Mouse (Mus musculus) kidney, adult 18-20 months (tissue): ENCODE results near the gene Camta2.

Source experiments
- DNase-seq: peaks from one replicate; pipeline ENCODE4 v3.0.0; 2021

Gene Camta2

DNA sequence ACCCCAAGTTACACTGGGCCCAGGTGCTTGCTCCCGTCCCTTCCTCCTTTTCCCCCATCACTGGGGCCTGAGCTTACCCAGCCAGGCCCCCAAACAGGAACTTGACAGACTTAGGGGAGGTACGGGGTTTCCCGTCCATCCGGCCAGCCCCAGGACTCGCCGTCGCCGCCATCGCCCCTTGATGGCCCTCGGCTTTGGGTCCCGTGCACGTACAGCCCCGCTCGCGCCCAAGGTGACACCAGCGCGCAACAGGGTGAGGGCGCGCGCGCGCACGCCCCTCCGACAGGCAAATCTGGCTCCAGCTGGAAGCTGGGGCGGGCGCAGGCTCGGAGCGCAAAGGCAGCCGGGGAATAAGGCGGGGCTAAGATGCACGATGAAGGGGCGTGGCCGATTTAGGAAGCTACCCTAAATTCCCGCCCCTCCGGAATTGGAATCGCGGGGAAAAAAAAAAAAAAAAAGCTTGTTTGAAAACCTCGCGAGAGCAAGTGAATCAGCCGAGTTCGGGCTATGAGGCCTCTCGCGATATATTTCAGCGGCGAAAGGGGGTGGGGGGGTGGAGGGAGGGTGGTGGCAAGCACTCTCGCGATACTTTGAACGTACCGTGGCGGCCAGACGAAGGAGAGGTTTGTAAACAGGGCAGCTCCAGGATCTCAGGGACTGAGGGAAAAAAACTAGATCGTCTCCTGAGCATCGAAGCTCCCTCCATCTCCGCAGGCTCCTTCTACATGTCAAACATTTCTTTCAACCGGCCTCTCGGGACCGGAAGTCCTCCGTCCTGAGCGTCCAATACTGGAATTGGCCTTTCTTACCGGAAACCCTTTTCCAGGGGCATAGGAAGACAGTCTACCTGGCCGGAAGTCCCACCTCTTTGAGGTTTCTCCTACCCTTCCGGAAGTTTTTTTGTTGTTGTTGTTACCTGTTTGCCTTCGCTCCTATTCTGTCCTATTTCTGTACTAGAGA is 40.9 kb downstream of the Camta2 start, which contains the start of the genes Rnf167 and Slc25a11:
Rnf167 (plus strand) TSS at position 545 of the 960 bp plus-strand sequence.
Slc25a11 (minus strand) TSS at position 789 of the 960 bp plus-strand sequence.
- peak; percentile 96 for DNase-seq

DNA sequence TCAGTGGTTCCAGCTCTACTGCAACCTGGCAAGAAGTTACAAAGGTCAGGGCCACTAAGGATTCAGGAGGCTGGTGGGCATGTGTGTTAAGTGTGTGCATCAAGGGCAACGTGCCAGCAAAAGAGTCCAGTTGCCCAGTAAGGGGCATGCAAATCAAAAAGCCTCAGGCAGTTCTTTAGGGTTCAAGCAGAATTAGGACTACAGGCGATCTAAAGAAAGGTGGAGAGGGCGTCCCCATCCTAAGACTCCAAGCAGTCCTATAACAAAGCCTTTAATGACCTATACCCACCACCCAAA is 41.7 kb downstream of the Camta2 start:
- peak; percentile 45 for DNase-seq

DNA sequence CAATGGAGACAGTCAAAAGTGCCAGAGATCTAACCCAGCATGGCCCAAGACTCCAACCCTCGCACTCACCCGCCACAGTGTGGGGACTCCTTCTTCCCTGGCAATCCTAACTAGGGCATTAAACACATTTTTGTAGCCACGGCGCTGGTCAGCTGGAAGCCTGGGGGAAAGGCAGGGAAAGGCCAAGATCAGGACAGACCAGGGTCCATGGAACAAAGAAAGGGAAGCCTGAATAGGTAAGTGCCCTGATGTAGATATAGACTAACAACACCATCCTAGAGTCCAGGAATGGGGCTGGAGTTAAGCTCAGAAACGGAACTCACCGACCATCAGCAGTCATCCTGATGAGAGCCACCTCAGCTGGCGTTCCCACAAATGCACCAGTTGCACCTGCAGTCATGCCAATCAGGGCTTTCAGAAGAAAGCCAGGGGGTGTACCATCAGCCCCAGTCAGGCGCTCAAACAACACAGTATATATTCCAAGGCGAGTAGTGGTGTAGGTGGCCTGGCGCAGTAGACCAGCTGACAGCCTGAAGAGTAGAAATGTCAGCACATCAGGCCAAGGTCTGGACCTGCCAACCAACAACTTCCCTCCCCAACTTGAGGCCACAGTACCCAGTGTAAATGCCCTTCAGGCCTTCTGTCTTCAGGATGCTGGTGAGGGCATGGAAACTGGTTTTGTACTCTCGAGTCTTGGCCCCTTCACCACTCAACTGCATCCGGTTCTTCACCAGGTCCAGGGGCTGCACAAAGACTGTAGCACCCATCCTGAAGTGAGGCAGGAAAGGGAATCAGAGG is 42.2 kb downstream of the Camta2 start:
- DNase-seq: no peak

DNA sequence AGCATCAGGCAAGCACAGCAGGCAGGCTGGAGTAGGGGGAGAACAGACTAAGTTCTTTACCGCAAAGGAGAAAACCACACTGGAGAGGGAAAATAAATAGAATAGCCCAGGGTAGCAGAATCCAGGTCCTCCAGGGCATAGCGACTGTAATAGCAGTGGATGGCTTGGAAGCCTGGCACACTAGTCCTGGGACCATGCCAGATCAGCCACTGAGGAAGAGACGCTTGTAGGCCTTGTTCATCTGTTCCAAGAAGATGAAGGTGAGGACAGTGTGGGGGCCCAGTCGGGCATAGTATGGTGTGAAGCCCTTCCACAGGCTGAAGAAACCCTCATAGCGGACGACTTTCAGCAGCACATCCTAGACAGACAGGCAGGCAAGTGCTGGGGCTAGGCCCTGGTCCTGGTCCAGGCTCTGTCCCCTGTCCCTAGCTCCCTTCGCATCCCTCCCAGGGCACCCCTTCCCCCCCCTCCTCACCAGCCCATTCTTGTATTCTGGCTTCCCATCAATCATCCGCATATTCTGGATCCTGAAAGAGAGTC is 43.3 kb downstream of the Camta2 start:
- DNase-seq: no peak

DNA sequence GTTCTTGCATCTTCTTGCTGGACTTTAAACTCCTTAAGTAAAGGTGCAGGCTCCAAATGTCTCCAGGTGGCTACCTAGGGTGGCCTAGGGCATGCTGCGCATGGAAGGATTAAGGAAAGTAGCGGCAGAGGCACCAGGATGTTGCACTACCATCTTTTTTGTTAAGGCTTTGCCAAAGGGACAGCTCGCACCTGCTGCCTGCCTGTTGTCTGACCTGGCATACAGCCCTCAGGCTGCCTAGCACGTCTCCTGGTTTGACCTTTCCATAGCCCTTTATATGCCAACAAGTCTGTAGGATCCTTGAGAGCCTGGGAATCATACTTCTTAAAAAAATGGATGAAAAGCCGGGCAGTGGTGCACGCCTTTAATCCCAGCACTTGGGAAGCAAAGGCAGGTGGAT is 44.9 kb downstream of the Camta2 start:
- no peak for DNase-seq

DNA sequence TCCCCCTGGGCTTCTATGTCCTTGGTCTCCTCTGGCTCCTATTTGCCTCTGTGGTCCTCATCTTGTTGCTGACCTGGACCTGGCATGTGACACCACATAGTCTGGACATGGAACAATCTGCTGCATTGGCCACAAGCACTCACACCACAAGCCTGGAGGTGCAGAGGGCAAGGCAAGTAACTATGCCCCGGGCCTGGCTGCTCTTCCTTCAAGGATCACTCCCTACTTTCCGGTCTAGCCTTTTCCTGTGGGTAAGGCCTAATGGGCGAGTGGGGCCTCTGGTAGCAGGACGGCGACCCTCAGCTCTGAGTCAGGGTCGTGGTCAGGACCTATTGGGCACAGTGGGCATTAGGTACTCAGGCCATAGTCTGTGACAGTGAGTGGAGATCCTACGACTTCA is 46.7 kb downstream of the Camta2 start:
- DNase-seq: no peak

DNA sequence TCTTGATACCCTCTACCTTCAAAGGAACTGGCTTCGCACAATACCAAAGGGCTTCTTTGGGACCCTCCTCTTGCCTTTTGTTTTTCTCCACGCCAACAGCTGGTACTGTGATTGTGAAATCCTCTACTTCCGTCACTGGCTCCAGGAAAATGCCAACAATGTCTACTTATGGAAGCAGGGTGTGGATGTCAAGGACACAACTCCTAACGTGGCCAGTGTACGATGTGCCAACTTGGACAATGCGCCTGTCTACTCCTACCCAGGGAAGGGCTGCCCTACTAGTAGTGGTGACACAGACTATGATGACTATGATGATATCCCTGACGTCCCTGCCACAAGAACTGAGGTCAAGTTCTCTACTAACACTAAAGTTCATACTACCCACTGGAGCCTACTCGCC is 47.9 kb downstream of the Camta2 start:
- DNase-seq: no peak

DNA sequence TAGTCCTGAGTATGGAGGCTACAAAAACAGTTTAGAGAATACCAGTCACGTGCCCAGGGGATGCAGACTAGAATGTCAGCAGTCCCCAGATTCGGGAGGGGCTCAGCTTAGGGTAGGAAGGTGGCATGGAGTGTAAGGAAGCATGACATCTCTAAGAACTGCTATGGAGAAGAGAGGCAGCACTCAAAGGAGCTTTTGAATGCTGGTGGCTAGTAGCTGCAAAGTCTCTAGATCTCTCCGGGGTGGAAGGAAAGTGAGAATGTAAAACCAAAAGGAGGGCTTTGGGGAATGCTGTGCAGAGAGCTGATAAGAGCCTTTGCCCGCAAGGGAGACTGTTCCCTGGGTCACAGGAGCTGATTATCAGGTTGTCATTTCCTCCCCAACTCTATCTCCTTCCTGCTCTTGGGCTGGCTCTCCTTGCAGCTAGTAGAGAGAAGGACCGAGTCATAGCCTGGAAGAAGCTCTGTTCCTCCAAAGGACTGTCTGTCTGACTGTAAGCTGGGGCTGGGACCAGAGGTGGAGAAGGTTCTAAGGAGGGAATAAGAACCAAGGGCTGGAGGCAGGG is 49.1 kb downstream of the Camta2 start, which contains the start of gene Gp1ba:
Gp1ba (plus strand) TSS at position 409 of the 565 bp plus-strand sequence.
- DNase-seq: no peak

DNA sequence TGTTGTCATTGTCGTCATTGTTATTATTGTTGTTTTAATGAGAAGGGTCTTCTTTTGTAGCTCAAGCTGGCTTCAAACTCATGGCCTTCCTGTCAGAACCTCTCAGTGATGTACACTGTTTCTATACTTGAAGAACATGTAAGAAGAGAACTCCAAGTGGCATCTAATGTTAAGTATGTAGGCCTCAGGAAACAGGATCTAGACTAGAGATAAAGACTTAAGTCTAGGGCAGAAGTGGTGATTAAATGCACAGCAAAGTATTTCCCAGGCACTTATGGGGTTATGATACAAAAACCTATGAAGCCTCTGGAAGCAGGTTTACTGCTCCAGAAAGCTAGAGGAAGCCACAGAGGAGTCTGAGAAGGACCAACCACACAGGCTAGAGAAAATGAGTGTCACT is 49.6 kb downstream of the Camta2 start:
- DNase-seq: no peak

DNA sequence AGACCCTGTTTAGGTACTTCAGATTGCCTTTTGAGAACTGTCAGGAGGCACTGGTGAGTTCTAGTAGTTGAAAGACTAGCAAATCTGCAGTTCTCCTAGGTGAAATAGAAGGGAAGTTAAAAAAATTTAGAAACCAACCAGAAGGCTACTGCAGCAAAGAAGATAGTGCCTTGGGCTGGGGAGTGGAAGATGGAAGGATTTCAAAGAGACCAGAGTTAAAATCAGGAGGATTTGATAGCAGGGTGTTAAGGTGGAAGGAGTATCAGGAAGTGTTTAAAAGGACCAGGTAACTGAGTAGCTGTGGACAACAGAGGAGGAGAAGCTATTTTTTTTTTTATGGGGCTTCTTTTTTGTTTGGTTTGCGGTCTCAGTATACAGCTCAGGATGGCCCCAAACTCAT is 50.1 kb downstream of the Camta2 start:
- no peak for DNase-seq

DNA sequence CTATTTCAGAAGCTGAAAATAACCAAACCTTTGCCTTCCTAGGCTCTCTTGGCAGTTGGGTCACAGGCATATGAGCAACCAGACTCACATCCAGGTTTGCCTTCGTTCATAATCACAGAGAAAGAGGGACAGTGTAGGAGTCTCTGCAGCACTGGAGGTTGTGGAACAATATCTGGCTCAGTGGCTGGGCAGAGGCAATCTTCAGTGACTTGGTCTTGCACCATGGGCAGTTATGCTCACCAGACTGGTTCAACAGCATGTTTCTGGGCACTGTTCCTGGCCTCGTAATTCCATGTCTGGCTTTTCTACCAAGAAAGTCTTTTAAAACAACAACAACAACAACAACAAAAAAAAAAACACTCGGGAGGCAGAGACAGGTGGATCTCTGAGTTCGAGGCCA is 52.3 kb downstream of the Camta2 start:
- no peak for DNase-seq

DNA sequence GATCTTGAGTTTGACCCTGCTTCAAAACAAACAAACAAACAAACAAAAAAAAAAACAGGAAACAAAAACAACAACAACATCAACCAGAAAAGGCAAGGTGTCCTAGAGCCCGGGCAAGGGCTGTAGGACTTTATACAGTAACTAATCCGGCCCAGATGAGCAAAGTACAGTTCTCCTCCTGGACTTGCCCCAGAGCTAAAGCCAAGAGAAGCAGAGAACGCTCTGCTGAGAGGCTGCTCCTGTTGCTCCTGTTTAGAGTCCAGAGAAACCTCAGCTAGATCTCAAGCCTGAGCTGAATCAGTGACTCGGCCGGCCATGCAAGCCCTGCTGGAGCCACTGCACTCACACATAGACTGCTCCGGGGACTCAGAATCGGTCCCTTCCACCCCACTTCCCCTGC is 57.8 kb downstream of the Camta2 start:
- DNase-seq: peak; percentile 50

DNA sequence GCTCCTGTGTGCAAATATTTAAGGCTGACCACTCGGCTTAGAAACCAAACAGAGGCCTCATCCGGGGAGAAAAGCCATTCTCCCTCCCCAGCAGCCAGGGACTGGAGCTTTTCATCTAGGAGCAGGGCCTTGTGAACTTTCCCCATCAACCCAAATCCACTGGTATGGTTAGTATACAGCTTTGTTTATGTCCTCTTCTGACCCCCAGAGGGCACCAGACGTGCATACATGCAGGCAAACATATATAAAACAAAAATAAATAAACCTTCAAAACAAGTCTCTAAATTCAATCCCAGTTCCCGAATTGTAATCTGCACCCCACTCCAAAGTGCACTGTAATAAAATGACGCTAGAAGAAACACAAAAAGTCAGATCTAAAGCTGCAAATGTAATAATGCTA is 58.3 kb downstream of the Camta2 start:
- DNase-seq: no peak

DNA sequence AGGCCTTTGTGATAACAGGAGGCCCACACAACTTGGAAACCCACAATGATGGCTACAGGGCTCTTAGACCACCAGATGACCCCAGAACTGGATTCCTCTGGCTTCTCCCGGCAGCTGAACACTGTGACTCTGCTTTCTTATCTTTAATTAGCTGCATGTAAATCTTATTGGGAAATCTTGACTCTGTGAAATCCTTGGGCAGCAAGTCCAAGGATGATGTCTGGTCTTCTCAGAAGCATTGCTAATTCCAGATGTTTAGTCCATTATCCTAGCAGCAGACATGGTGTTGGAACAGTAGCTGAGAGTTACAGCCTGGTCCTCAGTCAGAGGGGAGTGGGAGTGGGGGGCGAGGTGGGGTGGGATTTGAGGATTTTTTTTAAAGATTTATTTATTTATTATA is 59.5 kb downstream of the Camta2 start:
- no peak for DNase-seq

DNA sequence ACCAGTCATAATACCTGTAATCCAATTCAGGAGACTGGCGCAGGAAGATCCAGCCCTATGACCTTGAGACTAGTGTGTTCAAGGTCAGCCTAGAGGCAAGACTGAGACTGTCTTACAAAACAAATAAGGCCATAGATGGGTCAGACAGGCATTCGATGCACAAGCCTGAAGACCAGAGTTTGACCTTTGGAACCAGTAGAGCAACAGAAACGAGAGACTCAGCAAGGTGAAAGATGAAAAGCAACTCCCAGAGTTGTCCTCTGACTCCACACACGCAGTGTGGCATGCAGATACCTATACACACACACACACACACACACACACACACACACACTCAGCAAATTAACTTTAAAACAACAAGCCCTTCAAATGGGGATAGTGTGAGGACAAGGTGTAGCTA is 61.0 kb downstream of the Camta2 start:
- DNase-seq: no peak

DNA sequence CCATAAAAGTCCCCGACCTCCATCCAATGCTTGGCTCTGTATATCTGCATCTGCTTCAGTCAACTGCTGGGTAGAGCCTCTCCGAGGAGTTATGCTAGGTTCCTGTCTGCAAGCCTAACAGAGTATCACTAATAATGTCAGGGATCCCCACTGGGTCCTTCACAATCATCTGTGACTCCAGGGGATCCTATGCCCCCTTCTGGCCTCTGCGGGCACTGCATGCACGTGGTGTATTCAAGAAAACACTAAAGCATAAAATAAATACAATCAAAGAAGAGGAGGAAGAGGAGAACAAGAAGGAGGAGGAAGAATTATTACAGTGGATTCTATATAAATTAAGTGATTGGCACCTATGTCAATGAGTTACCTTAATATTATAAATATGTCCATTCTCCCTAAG is 62.4 kb downstream of the Camta2 start:
- DNase-seq: peak; percentile 60

DNA sequence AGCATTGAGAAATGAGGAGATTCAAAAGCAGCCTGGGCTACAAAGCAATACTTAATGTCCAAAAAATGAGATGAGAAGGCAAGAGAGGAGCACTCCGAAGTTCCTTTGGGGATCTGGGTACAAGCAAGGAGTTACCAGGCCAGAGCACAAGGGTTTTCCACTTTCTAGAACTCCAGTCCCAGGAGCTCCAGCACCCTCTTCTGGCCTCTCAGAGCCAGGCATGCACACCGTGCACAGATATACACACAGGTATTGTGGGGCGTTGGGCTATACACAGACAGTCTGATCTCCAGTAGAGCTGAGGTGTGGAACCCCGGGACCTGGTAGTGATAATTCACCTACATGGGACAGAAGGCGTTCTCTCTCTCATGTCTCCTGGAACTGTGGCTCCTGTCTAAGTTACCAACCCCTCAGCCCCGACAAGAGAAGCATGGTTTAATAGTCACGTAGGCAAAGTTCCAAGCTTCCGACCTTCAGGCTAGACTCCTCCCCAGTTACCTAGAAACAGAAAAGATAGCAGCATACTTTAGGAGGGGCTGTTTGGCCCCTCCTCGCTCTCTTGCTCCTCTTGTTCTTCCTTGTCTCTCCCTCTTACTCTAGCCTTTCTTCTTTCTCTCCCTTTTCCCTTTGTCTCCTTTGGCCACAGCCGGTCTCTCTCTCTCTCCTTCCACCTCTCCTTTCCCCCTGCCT is 64.7 kb downstream of the Camta2 start:
- DNase-seq: no peak

DNA sequence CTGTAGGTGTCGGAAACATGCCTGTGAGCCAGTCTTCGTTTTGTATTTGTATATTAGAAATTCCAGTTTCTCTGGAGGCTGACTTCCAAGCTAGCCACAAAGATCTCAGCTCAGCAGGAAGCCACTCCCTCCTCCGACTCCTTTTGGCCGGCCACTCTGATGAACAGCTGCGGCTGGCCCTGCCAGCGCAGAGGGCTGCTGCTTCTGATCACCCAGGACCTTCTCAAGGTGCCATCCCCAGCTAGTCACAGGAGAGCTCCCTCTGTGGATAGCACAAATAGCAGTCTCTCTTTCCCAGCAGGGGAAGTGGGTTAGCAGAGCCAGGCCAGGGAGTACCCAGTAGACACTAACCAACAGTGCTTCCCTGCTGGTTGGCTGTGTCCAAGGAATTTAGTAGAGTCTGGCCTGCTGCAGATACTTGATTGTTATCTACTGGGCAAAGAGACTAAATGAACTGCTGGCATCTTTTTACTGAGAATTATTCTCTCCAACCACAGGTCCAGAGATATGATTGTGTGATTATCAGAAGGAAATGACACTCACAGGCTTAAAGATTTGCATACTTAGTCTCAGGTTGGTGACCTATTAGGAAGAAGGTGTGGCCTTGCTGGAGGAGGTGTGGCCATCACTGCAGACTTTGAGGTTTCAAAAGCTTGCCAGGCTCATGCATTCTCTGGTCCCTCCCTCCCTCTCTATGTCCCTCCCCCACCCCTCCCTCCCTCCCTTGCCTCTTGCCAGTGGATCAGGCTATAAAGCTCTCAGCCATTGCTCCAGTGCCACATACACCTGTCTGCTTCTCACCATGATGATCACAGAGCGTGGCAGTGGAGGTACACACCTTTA is 65.7 kb downstream of the Camta2 start:
- no peak for DNase-seq
